Mouse (Mus musculus) telencephalon, adult 2 months (tissue): ENCODE measurements around the gene Rbm12.
"Not testable (repeated sequence)": the region's sequence is repeated elsewhere in the genome, so short reads cannot be mapped to it uniquely, and the experiment has no call there.

Experiments
- DNase-seq: peaks from one replicate; pipeline ENCODE4 v3.0.0-alpha.2; 2011; ENCODE audit warnings: low read depth, low spot score

The Rbm12 gene

GRCm38 (mm10) chr2:156111358-156112079 lies at the start of gene Rbm12, which contains the start of gene Cpne1:
TSS of gene Rbm12 (minus strand) at chr2:156111978.
TSS of gene Cpne1 (minus strand) at chr2:156111965.
- peak; percentile 64 for DNase-seq

- no peak for DNase-seq
Observed at GRCm38 (mm10) chr2:156151538-156151937, 39.8 kb upstream of the Rbm12 start.

- no peak for DNase-seq
Observed at GRCm38 (mm10) chr2:156147316-156147915, 35.6 kb upstream of the Rbm12 start.

- DNase-seq, result no peak
Observed at GRCm38 (mm10) chr2:156146272-156146989, 34.7 kb upstream of the Rbm12 start.

- DNase-seq, result no peak
Observed at GRCm38 (mm10) chr2:156145486-156146130, 33.8 kb upstream of the Rbm12 start.

GRCm38 (mm10) chr2:156143953-156144724 lies 32.4 kb upstream of the Rbm12 start, which contains the start of the genes Romo1 and Nfs1:
TSS of gene Romo1 (plus strand) at chr2:156144039.
TSS of gene Nfs1 (minus strand) at chr2:156144186.
- peak; percentile 87 for DNase-seq

GRCm38 (mm10) chr2:156143367-156143766 lies 31.6 kb upstream of the Rbm12 start:
- no peak for DNase-seq

- DNase-seq, result no peak
Observed at GRCm38 (mm10) chr2:156142820-156143219, 31.0 kb upstream of the Rbm12 start.

GRCm38 (mm10) chr2:156135695-156136094 lies 23.9 kb upstream of the Rbm12 start:
- DNase-seq, result no peak

GRCm38 (mm10) chr2:156134161-156134560 lies 22.4 kb upstream of the Rbm12 start:
- no peak for DNase-seq

- no peak for DNase-seq
Observed at GRCm38 (mm10) chr2:156126992-156127391, 15.2 kb upstream of the Rbm12 start, which contains the start of gene Gm28036. TSS of gene Gm28036 (minus strand) at chr2:156127092.

- no peak for DNase-seq
Observed at GRCm38 (mm10) chr2:156123731-156124130, 12.0 kb upstream of the Rbm12 start.

GRCm38 (mm10) chr2:156119566-156119965 lies 7.8 kb upstream of the Rbm12 start:
- DNase-seq, result no peak

GRCm38 (mm10) chr2:156112080-156112423 lies 274 bp upstream of the Rbm12 start:
- DNase-seq, result not testable (repeated sequence)

GRCm38 (mm10) chr2:156110627-156111357 lies 986 bp downstream of the Rbm12 start:
- DNase-seq, result peak; percentile 29

GRCm38 (mm10) chr2:156091926-156092325 lies 19.9 kb downstream of the Rbm12 start:
- DNase-seq, result no peak

GRCm38 (mm10) chr2:156089799-156090198 lies 22.0 kb downstream of the Rbm12 start:
- DNase-seq, result no peak

- DNase-seq, result no peak
Observed at GRCm38 (mm10) chr2:156087391-156088110, 24.2 kb downstream of the Rbm12 start.

- DNase-seq, result no peak
Observed at GRCm38 (mm10) chr2:156084541-156084940, 27.2 kb downstream of the Rbm12 start.

GRCm38 (mm10) chr2:156080391-156080790 lies 31.4 kb downstream of the Rbm12 start:
- DNase-seq, result no peak
